13 mouse cellular contexts compared by ENCODE assay signal in the genomic region with DNA sequence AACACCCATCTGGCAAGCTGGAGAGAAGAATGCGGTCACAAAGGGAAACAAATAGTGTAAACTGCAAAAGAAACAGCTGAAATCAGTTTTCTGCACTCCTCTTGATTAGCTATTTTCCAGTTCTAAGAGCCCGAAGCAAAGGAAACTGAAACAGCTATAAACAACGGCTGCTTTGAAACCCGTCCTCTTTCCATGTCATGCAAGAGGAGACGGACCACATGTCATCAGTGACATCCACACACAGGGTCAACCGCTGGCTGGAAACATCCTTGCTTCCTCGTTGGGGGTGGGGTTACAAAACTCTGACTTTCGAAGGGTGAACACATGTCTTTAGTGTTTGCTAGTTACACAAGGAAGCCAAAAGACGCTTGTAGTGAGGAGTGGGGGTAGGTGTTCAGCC. TPM values are rescaled to one million over a fixed set of nuclear protein-coding genes. Genes with fewer than 3 reads are reported as not detected.
DNase-seq lines count a peak whose midpoint lies in the region; ATAC-seq and TF ChIP-seq lines count a peak whose summit lies in the region.
"Had no signal": no experiment of that assay in that cellular context is flagged by ENCODE, and none has a peak within 500 bp of the region (broad histone marks: within the 10 kb centered on the region; RNA-seq: fewer than 3 reads in every experiment).

No protein-coding gene starts in this region.

- TF ChIP-seq EP300 in liver, postnatal 0 days (IDR thresholded peaks at IDR 0.05; ENCODE audit: low read depth): no peak

- no peak overlapping the region for H3K9ac ChIP-seq in midbrain, embryonic 11.5 days (ENCODE audit: low read length)
- no peak overlapping the region for H3K9ac ChIP-seq in midbrain, embryonic 16.5 days (ENCODE audit: low read depth, low read length)
- H3K9ac ChIP-seq in stomach, embryonic 14.5 days (replicated peaks; ENCODE audit: low read depth, low read length): no peak overlapping the region
- no peak overlapping the region for H3K9ac ChIP-seq in liver, embryonic 11.5 days (ENCODE audit: low read depth, low read length)
- H3K9ac ChIP-seq in liver, postnatal 0 days (replicated peaks): no peak overlapping the region
- H3K9ac ChIP-seq: liver, embryonic 15.5 days; neural tube, embryonic 13.5 days had no signal

- no peak overlapping the region for H3K27ac ChIP-seq in midbrain, embryonic 11.5 days (ENCODE audit: low read depth, low read length)
- H3K27ac ChIP-seq in midbrain, embryonic 16.5 days (ENCODE audit: low read length): no peak overlapping the region
- H3K27ac ChIP-seq in stomach, embryonic 14.5 days (ENCODE audit: low read length): peak overlapping the region; percentile 68; the same call in 1 of the 2 replicates
- H3K27ac ChIP-seq in liver, embryonic 11.5 days (ENCODE audit: low read depth, low read length): no peak overlapping the region
- no peak overlapping the region for H3K27ac ChIP-seq in liver, postnatal 0 days (ENCODE audit: low read depth)
- H3K27ac ChIP-seq: liver, embryonic 15.5 days; neural tube, embryonic 13.5 days had no signal

- H3K27me3 ChIP-seq in midbrain, embryonic 11.5 days (ENCODE audit: control insufficient read depth, insufficient read depth, low read length): no peaks in the 10 kb centered on the region
- no peaks in the 10 kb centered on the region for H3K27me3 ChIP-seq in midbrain, embryonic 16.5 days (ENCODE audit: control insufficient read depth, insufficient read depth, low read depth, low read length)
- H3K27me3 ChIP-seq in stomach, embryonic 14.5 days (ENCODE audit: control insufficient read depth, insufficient read depth, low read length): no peaks in the 10 kb centered on the region
- no peaks in the 10 kb centered on the region for H3K27me3 ChIP-seq in liver, embryonic 11.5 days (replicated peaks; ENCODE audit: control insufficient read depth, insufficient read depth, low read length)
- no peaks in the 10 kb centered on the region for H3K27me3 ChIP-seq in liver, postnatal 0 days (ENCODE audit: insufficient read depth, low read length)
- H3K27me3 ChIP-seq: liver, embryonic 15.5 days; neural tube, embryonic 13.5 days; Patski had no signal

- no peak for ATAC-seq in midbrain, embryonic 11.5 days (ENCODE audit: low FRiP score)
- no peak for ATAC-seq in midbrain, embryonic 16.5 days
- ATAC-seq in stomach, embryonic 14.5 days (ENCODE audit: insufficient number of reproducible peaks, insufficient read depth, low FRiP score, low read depth): peak; percentile 34; the same call in 1 of the 2 replicates
- ATAC-seq in liver, embryonic 11.5 days (replicated peaks; ENCODE audit: low FRiP score): no peak
- no peak for ATAC-seq in liver, postnatal 0 days
- ATAC-seq: Patski had no signal

- peak; percentile 20 for DNase-seq in adrenal gland, postnatal 10 days
- DNase-seq in adrenal gland, adult 18-20 months (ENCODE audit: low spot score in 2 of 2): no peak
- peak; percentile 82 for DNase-seq in midbrain, embryonic 11.5 days (ENCODE audit: low spot score, missing footprints)
- DNase-seq in kidney, postnatal 4 days: peak; percentile 72 to 82
- DNase-seq in liver, embryonic 11.5 days (ENCODE audit: low spot score): no peak
- no peak for DNase-seq in liver, postnatal 0 days

- no peaks in the 10 kb centered on the region for H3K9me3 ChIP-seq in midbrain, embryonic 11.5 days (ENCODE audit: control insufficient read depth, low read length)
- H3K9me3 ChIP-seq in midbrain, embryonic 16.5 days (replicated peaks; ENCODE audit: control insufficient read depth, low read length, poor library complexity, severe bottlenecking): no peaks in the 10 kb centered on the region
- no peaks in the 10 kb centered on the region for H3K9me3 ChIP-seq in stomach, embryonic 14.5 days (ENCODE audit: control insufficient read depth, low read depth, low read length)
- H3K9me3 ChIP-seq in liver, embryonic 11.5 days (ENCODE audit: control insufficient read depth, low read length): no peaks in the 10 kb centered on the region
- no peaks in the 10 kb centered on the region for H3K9me3 ChIP-seq in liver, postnatal 0 days (ENCODE audit: low read length)
- H3K9me3 ChIP-seq: liver, embryonic 15.5 days; neural tube, embryonic 13.5 days had no signal

- H3K4me1 ChIP-seq in midbrain, embryonic 11.5 days (ENCODE audit: control insufficient read depth, insufficient read depth, low read length): no peaks in the 10 kb centered on the region
- peaks cover 6% of the 10 kb centered on the region; the same call in 1 of the 2 replicates for H3K4me1 ChIP-seq in midbrain, embryonic 16.5 days (ENCODE audit: control insufficient read depth, insufficient read depth, low read length)
- H3K4me1 ChIP-seq in stomach, embryonic 14.5 days (ENCODE audit: control insufficient read depth, insufficient read depth, low read length): peaks cover 20% of the 10 kb centered on the region; the same call in 1 of the 2 replicates
- H3K4me1 ChIP-seq in liver, embryonic 11.5 days (replicated peaks; ENCODE audit: control insufficient read depth, insufficient read depth, low read length): no peaks in the 10 kb centered on the region
- H3K4me1 ChIP-seq in liver, postnatal 0 days (ENCODE audit: insufficient read depth): 0 out of 2 replicates have a peak, but pooled peaks cover 3% of the 10 kb centered on the region
- H3K4me1 ChIP-seq: liver, embryonic 15.5 days had no signal

- no peak overlapping the region for H3K4me2 ChIP-seq in midbrain, embryonic 11.5 days
- no peak overlapping the region for H3K4me2 ChIP-seq in midbrain, embryonic 16.5 days (ENCODE audit: low read length)
- no peak overlapping the region for H3K4me2 ChIP-seq in stomach, embryonic 14.5 days (replicated peaks; ENCODE audit: low read depth, low read length)
- H3K4me2 ChIP-seq in liver, embryonic 11.5 days: no peak overlapping the region
- H3K4me2 ChIP-seq in liver, postnatal 0 days (ENCODE audit: low read depth, low read length): no peak overlapping the region
- H3K4me2 ChIP-seq: liver, embryonic 15.5 days; neural tube, embryonic 13.5 days had no signal

- no peaks in the 10 kb centered on the region for H3K36me3 ChIP-seq in midbrain, embryonic 11.5 days (ENCODE audit: control insufficient read depth, insufficient read depth, low read length)
- H3K36me3 ChIP-seq in midbrain, embryonic 16.5 days (ENCODE audit: control insufficient read depth, insufficient read depth, low read length): no peaks in the 10 kb centered on the region
- H3K36me3 ChIP-seq in stomach, embryonic 14.5 days (ENCODE audit: control insufficient read depth, insufficient read depth, low read length): no peaks in the 10 kb centered on the region
- H3K36me3 ChIP-seq in liver, embryonic 11.5 days (ENCODE audit: control insufficient read depth, insufficient read depth, low read length): no peaks in the 10 kb centered on the region
- H3K36me3 ChIP-seq in liver, postnatal 0 days (replicated peaks; ENCODE audit: insufficient read depth, low read length): no peaks in the 10 kb centered on the region
- H3K36me3 ChIP-seq: liver, embryonic 15.5 days; neural tube, embryonic 13.5 days had no signal

- TF ChIP-seq CTCF in liver, postnatal 0 days (IDR thresholded peaks at IDR 0.05; ENCODE audit: low read depth): no peak

- H3K4me3 ChIP-seq in midbrain, embryonic 11.5 days (ENCODE audit: low read depth, low read length): no peak overlapping the region
- no peak overlapping the region for H3K4me3 ChIP-seq in midbrain, embryonic 16.5 days (ENCODE audit: low read depth, low read length)
- no peak overlapping the region for H3K4me3 ChIP-seq in stomach, embryonic 14.5 days (ENCODE audit: low read depth, low read length)
- H3K4me3 ChIP-seq in liver, embryonic 11.5 days (ENCODE audit: low read depth, low read length): no peak overlapping the region
- no peak overlapping the region for H3K4me3 ChIP-seq in liver, postnatal 0 days (ENCODE audit: low read depth, low read length)
- H3K4me3 ChIP-seq: liver, embryonic 15.5 days; neural tube, embryonic 13.5 days had no signal

- 76% methylated on average over 9 of the region's 9 CpGs for WGBS in midbrain, embryonic 11.5 days
- WGBS in midbrain, embryonic 16.5 days: 70% methylated on average over 9 of the region's 9 CpGs
- WGBS in stomach, embryonic 14.5 days: 27% methylated on average over 9 of the region's 9 CpGs
- 61% methylated on average over 9 of the region's 9 CpGs for WGBS in liver, embryonic 11.5 days
- WGBS in liver, postnatal 0 days (ENCODE audit: insufficient replicate concordance): 48% methylated on average over 9 of the region's 9 CpGs

RNA-seq across cellular contexts. Expression of a gene that starts 27.6 kb away (rescaled TPM):
- total RNA-seq in adrenal gland, postnatal 10 days (2021): not detected
- total RNA-seq in adrenal gland, adult 18-20 months (2021): not detected
- 0.11 TPM in 1 of 2 replicates, not detected in the other for polyA plus RNA-seq in midbrain, embryonic 11.5 days (2014; fragmentation: Nextera tagmentation; extraction: Ambion mirVana)
- not detected in 2 replicates for polyA plus RNA-seq in midbrain, embryonic 16.5 days (2015; fragmentation: Nextera tagmentation; extraction: Ambion mirVana)
- not detected in 2 replicates for polyA plus RNA-seq in stomach, embryonic 14.5 days (2014; fragmentation: Nextera tagmentation; extraction: Ambion mirVana)
- not detected in 2 replicates for polyA plus RNA-seq in liver, embryonic 11.5 days (2014; fragmentation: Nextera tagmentation; extraction: Ambion mirVana)
- not detected in 2 replicates for polyA plus RNA-seq in liver, postnatal 0 days (2015; fragmentation: Nextera tagmentation; extraction: Ambion mirVana)
- total RNA-seq: heart, postnatal 14 days had no signal
- polyA plus RNA-seq: brain, embryonic 14.5 days; liver, embryonic 15.5 days; neural tube, embryonic 13.5 days had no signal

Comparison
In these comparisons a context has a peak if more than half of its experiments do, and no peak if none do; other contexts are left out.
1. DNase-seq: peak in adrenal gland, postnatal 10 days (single experiment), midbrain, embryonic 11.5 days (single experiment) and kidney, postnatal 4 days (2 of 2); none in adrenal gland, adult 18-20 months (0 of 2), liver, embryonic 11.5 days (single experiment) and liver, postnatal 0 days (single experiment).